Mouse (Mus musculus) erythroblast, adult 5-6 weeks (primary cell): ENCODE measurements around the gene Cldn22. TPM values are rescaled to one million over a fixed set of nuclear protein-coding genes. Genes with fewer than 3 reads are reported as not detected.

Experiments
- total RNA-seq, 2 experiments: library from RNA; stranded (forward) in 1 of 2; stranded (reverse) in 1 of 2; fragments of 150-400 nt in 1 of 2; fragments of 200-764, 138-1000 nt in 1 of 2; gene quantifications; 2 replicates each; pipeline versions ENCODE4 v1.2.3 to v1.2.4; 2015 to 2017; ENCODE audit warnings: low replicate concordance in 2 of 2

Gene Cldn22
- total RNA-seq, 2 experiments from 2014 or later = not detected

Other genes with a start within 250 kb of the Cldn22 start
- 4.6 and 12.9 TPM in 2 replicates for gene Ing2, start 148.9 kb upstream of the Cldn22 start, total RNA-seq (2015; ENCODE audit: low replicate concordance)
- gene Ing2, start 148.9 kb upstream of the Cldn22 start, total RNA-seq (2017; ENCODE audit: low replicate concordance) = 5.4 and 12.4 TPM in 2 replicates
- 4.8 and 6.7 TPM in 2 replicates for gene Cdkn2aip, start 110.5 kb upstream of the Cldn22 start, total RNA-seq (2015; ENCODE audit: low replicate concordance)
- 10.6 and 12.1 TPM in 2 replicates for gene Cdkn2aip, start 110.5 kb upstream of the Cldn22 start, total RNA-seq (2017; ENCODE audit: low replicate concordance)
- gene Cldn24, start 2.3 kb upstream of the Cldn22 start, total RNA-seq (2015; ENCODE audit: low replicate concordance) = not detected in 2 replicates
- gene Cldn24, start 2.3 kb upstream of the Cldn22 start, total RNA-seq (2017; ENCODE audit: low replicate concordance) = not detected in 2 replicates
- 1.3 and 1.7 TPM in 2 replicates for gene Wwc2, start 166.4 kb downstream of the Cldn22 start, total RNA-seq (2015; ENCODE audit: low replicate concordance)
- 0.17 and 0.42 TPM in 2 replicates for gene Wwc2, start 166.4 kb downstream of the Cldn22 start, total RNA-seq (2017; ENCODE audit: low replicate concordance)